Mouse (Mus musculus) C2C12 (cell line): Measurements from ENCODE around the gene Cd68. TPM values are rescaled to one million over a fixed set of nuclear protein-coding genes. Genes with fewer than 3 reads are reported as not detected.

Experiments used
- H3K27me3 ChIP-seq: one replicate; pipeline ENCODE4 v1.6.1; 2011; ENCODE audit not compliant: control insufficient read depth, insufficient read depth, insufficient read length
- H3K36me3 ChIP-seq: one replicate; pipeline ENCODE4 v1.6.1; 2011; ENCODE audit not compliant: control insufficient read depth, insufficient read depth
- H3K4me3 ChIP-seq: one replicate; pipeline ENCODE4 v1.5.1; 2011; ENCODE audit warnings: mild to moderate bottlenecking, control low read depth; ENCODE audit not compliant: poor library complexity, insufficient read depth, severe bottlenecking
- H3K79me2 ChIP-seq: one replicate; pipeline ENCODE4 v1.6.1; 2011; ENCODE audit not compliant: control insufficient read depth, insufficient read depth
- H3K79me3 ChIP-seq: one replicate; pipeline ENCODE4 v1.6.1; 2011; ENCODE audit warnings: low read depth, control low read depth
- H3ac ChIP-seq: one replicate; pipeline ENCODE3; 2011; ENCODE audit warnings: low read depth; ENCODE audit not compliant: control insufficient read depth, insufficient read length
- CEBPB ChIP-seq: IDR thresholded peaks from one replicate; pipeline ENCODE4 v1.6.1; 2011; ENCODE audit warnings: low read depth, mild to moderate bottlenecking, control low read depth, moderate library complexity
- CTCF ChIP-seq: IDR thresholded peaks from one replicate; pipeline ENCODE4 v1.5.1; 2011; ENCODE audit not compliant: control insufficient read depth, insufficient read depth, insufficient read length
- FOSL1 ChIP-seq: IDR thresholded peaks from one replicate; pipeline ENCODE4 v1.8.0; 2011; ENCODE audit warnings: mild to moderate bottlenecking, low read length; ENCODE audit not compliant: poor library complexity, insufficient read depth, severe bottlenecking
- MAX ChIP-seq: IDR thresholded peaks from one replicate; pipeline ENCODE4 v1.6.1; 2011; ENCODE audit warnings: mild to moderate bottlenecking, control low read depth
- MYOD1 ChIP-seq: IDR thresholded peaks from one replicate; pipeline ENCODE4 v1.6.1; 2011; ENCODE audit warnings: low read depth; ENCODE audit not compliant: control insufficient read depth, insufficient read length
- MYOG ChIP-seq: IDR thresholded peaks from one replicate; pipeline ENCODE4 v1.6.1; 2011; ENCODE audit not compliant: control insufficient read depth, insufficient read length; ENCODE audit errors: extremely low read depth
- USF1 ChIP-seq: IDR thresholded peaks from one replicate; pipeline ENCODE4 v1.6.1; 2011; ENCODE audit warnings: low read depth, mild to moderate bottlenecking, control low read depth, moderate library complexity
- polyA plus RNA-seq: library from polyadenylated mRNA; unstranded; fragments of >200 nt; fragmentation: generic; extraction: Trizol; gene quantifications from one replicate; pipeline ENCODE4 v1.2.1, GENCODE M21; 2012; ENCODE audit warnings: missing spikeins

Cd68 gene
- polyA plus RNA-seq, 1 experiment: 1.5 TPM

- H3K4me3 ChIP-seq: no peak overlapping the region
- TF ChIP-seq CEBPB (no peak), MYOG (no peak), MAX (no peak), MYOD1 (no peak), USF1 (no peak), CTCF (no peak), FOSL1 (no peak)
- H3K79me2 ChIP-seq: peaks cover 33% of the 10 kb centered on the region
- no peak overlapping the region for H3ac ChIP-seq
- no peaks in the 10 kb centered on the region for H3K27me3 ChIP-seq
- H3K36me3 ChIP-seq: peaks cover 4% of the 10 kb centered on the region
- peaks cover 22% of the 10 kb centered on the region for H3K79me3 ChIP-seq
Measured at GRCm38 (mm10) chr11:69684128-69684745, 18.3 kb upstream of the Cd68 start.

- H3K79me3 ChIP-seq: peaks cover 23% of the 10 kb centered on the region
- peaks cover 10% of the 10 kb centered on the region for H3K36me3 ChIP-seq
- no peak overlapping the region for H3K4me3 ChIP-seq
- TF ChIP-seq MYOD1 (no peak), CEBPB (no peak), MYOG (no peak), USF1 (no peak), MAX (no peak), FOSL1 (no peak)
- H3K79me2 ChIP-seq: peaks cover 40% of the 10 kb centered on the region
- no peak overlapping the region for H3ac ChIP-seq
- H3K27me3 ChIP-seq: no peaks in the 10 kb centered on the region
Measured at GRCm38 (mm10) chr11:69683576-69683975, 17.6 kb upstream of the Cd68 start.

- H3ac ChIP-seq: peak overlapping the region; percentile 50
- peaks cover 16% of the 10 kb centered on the region for H3K36me3 ChIP-seq
- H3K79me3 ChIP-seq: peaks cover 25% of the 10 kb centered on the region
- no peaks in the 10 kb centered on the region for H3K27me3 ChIP-seq
- peaks cover 46% of the 10 kb centered on the region for H3K79me2 ChIP-seq
- H3K4me3 ChIP-seq: no peak overlapping the region
- no peak for TF ChIP-seq FOSL1
- peak; percentile 68 for TF ChIP-seq CTCF
Measured at GRCm38 (mm10) chr11:69682840-69683533, 17.0 kb upstream of the Cd68 start.

GRCm38 (mm10) chr11:69682209-69682839 is 16.4 kb upstream of the Cd68 start:
- TF ChIP-seq USF1: no peak
- no peak for TF ChIP-seq MYOG
- no peak for TF ChIP-seq CTCF
- no peak for TF ChIP-seq MYOD1
- no peak for TF ChIP-seq FOSL1
- TF ChIP-seq CEBPB: no peak
- TF ChIP-seq MAX: no peak
- no peaks in the 10 kb centered on the region for H3K27me3 ChIP-seq
- peaks cover 25% of the 10 kb centered on the region for H3K79me3 ChIP-seq
- peaks cover 22% of the 10 kb centered on the region for H3K36me3 ChIP-seq
- peak overlapping the region; percentile 99 for H3K4me3 ChIP-seq
- peaks cover 52% of the 10 kb centered on the region for H3K79me2 ChIP-seq
- H3ac ChIP-seq: peak overlapping the region; percentile 67

- TF ChIP-seq MAX: no peak
- no peak for TF ChIP-seq MYOG
- no peak for TF ChIP-seq CEBPB
- Histone ChIP-seq H3K79me3 (peaks cover 26% of the 10 kb centered on the region), H3K79me2 (peaks cover 60% of the 10 kb centered on the region), H3K4me3 (peak within 1 kb of the TSS; percentile 99), H3K27me3 (no peaks in the 10 kb centered on the region), H3K36me3 (peaks cover 29% of the 10 kb centered on the region), H3ac (peak within 1 kb of the TSS; percentile 73)
Measured at GRCm38 (mm10) chr11:69681314-69682208, 15.6 kb upstream of the Cd68 start, which contains the start of gene Senp3. Gene Senp3 (minus strand): TSS chr11:69682084.
